Mouse (Mus musculus): Measurements from ENCODE around the gene Isg20.

DNA sequence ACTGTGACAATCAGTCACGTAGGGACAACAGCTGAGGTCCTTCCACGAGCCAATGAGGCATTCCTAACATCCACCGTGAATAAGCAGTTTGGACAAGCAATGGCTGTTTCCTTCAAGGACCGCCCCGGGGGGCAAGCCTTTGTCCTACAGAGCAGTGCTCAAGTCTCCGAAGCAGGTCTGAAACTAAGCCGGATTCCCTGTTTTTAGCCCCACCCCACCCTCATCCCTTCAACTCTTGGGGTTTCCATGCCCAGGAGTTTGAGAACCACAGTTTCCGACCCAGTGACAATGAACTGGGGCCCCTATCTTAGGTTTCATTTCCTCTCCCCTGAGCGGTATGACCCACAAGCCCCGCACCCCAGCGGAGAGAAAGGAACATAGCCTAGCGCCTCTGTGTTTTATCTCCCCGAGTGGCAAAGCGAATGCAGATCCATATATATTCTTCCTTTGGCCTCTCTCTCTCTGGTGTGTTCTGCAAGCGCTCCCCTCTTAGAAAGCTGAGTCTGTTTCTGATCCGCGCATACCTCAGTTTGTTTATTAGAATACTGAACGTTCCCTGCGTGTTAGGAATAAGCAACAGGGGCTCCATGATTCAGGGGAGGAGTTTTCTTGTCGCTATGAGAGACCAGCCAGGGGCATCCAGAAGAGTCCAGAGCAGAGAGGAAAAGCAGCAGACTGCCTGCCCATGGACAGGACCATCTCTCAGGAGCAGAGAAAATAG is 811 bp upstream of the Isg20 start:
- no peak for TF ChIP-seq POLR2A (IDR thresholded peaks at IDR 0.05; ENCODE audit: insufficient read length, low read depth)
- TF ChIP-seq REST (IDR thresholded peaks at IDR 0.05; ENCODE audit: insufficient read depth, insufficient read length) = no peak

Measured in myocyte (in vitro differentiated cells).